Mouse (Mus musculus) liver, adult (tissue): ENCODE results near the gene Efcab11.

Experiments used
- GATA4 ChIP-seq: IDR thresholded peaks from 2 replicates; pipeline ENCODE4 v1.6.1; 2014; ENCODE audit warnings: mild to moderate bottlenecking, low read length; ENCODE audit not compliant: insufficient replicate concordance

Gene Efcab11

GRCm38 (mm10) chr12:99844951-99845350, 39.3 kb downstream of the Efcab11 start:
- TF ChIP-seq GATA4: no peak

- TF ChIP-seq GATA4: no peak
Observed at GRCm38 (mm10) chr12:99838703-99839102, 45.5 kb downstream of the Efcab11 start.

- no peak for TF ChIP-seq GATA4
Observed at GRCm38 (mm10) chr12:99838109-99838508, 46.1 kb downstream of the Efcab11 start.

DNA sequence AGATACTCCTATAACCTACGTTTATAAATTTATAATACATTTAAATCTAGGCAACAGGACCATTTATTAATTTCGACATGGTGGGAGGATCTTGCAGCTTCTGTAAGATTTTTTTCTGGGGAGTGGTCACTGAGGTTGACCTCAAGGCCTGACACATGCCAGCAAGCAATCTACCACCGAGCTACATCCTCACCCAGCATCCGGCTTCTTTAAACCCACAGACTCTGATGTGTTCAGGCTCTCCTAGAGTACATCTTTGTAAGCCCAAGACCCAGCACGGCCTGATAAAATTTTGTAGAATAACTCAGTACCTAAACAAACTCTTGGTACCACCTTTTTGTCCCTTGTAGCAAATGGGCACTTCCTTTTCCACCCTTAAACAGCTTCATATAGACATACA, 46.7 kb downstream of the Efcab11 start:
- TF ChIP-seq GATA4: no peak

- TF ChIP-seq GATA4: no peak
Observed at GRCm38 (mm10) chr12:99836404-99837131, 47.7 kb downstream of the Efcab11 start.

- no peak for TF ChIP-seq GATA4
Observed at GRCm38 (mm10) chr12:99833476-99833875, 50.8 kb downstream of the Efcab11 start.

- TF ChIP-seq GATA4: no peak
Observed at GRCm38 (mm10) chr12:99822591-99822990, 61.6 kb downstream of the Efcab11 start.

GRCm38 (mm10) chr12:99821309-99821934, 62.8 kb downstream of the Efcab11 start:
- TF ChIP-seq GATA4: no peak

DNA sequence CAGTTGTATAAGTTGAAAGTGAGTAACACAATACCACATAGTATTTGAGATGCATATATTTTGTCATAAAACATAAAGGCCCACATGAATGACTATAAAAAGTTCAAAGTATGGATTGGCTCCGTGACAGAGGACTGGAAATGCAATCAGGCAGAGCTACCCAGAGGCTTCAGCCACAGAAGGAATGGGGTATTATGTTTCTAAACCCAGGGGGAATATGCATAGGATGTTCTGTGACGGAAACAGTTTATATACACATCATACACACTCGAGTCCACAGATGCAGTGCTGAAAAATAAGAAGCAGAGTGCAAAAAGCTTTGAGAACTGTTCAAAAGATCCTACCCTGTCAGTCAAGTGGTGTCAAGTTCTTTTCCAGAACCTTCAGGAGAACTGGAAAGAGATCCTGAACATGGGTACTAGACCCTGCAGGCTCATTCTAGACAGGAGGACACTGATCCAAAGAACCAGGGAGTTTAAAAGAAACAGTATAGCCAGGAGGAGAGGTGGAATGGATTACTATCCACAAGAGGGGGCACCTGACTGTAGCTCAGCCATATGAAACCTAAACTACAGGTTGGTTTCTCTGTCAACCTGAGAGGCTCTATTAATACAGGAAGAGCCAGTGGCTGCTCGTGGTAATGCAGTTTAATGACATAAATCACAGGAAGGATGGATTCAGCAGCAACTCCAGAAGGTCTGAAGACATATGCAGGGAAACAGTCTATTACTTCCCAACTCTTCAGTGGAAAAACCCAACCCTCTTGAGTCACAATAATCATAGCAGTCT, 64.9 kb downstream of the Efcab11 start:
- TF ChIP-seq GATA4: no peak

DNA sequence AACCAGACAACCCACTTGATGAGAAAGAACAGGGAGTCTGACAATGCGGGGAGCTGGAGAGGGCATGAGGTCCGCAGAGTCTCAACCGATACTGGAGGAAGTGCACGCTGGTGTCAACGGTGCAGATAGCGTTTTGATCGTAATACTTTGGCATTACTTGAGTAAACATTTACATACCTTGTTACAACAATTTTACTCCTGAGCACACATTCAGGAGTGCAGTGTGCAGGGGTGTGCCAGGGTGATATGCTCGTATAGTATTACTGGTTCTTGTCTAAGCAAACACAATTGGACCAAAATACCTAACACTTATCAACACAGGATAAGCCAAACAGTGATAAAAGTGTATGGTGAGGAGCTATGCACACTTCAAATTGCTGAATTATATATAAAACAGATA, 69.0 kb downstream of the Efcab11 start:
- TF ChIP-seq GATA4: no peak

GRCm38 (mm10) chr12:99807891-99808290, 76.3 kb downstream of the Efcab11 start:
- TF ChIP-seq GATA4: no peak

- TF ChIP-seq GATA4: no peak
Observed at GRCm38 (mm10) chr12:99795921-99796320, 88.3 kb downstream of the Efcab11 start.

- no peak for TF ChIP-seq GATA4
Observed at GRCm38 (mm10) chr12:99794792-99795620, 89.2 kb downstream of the Efcab11 start.

- TF ChIP-seq GATA4: no peak
Observed at GRCm38 (mm10) chr12:99794158-99794515, 90.1 kb downstream of the Efcab11 start.

DNA sequence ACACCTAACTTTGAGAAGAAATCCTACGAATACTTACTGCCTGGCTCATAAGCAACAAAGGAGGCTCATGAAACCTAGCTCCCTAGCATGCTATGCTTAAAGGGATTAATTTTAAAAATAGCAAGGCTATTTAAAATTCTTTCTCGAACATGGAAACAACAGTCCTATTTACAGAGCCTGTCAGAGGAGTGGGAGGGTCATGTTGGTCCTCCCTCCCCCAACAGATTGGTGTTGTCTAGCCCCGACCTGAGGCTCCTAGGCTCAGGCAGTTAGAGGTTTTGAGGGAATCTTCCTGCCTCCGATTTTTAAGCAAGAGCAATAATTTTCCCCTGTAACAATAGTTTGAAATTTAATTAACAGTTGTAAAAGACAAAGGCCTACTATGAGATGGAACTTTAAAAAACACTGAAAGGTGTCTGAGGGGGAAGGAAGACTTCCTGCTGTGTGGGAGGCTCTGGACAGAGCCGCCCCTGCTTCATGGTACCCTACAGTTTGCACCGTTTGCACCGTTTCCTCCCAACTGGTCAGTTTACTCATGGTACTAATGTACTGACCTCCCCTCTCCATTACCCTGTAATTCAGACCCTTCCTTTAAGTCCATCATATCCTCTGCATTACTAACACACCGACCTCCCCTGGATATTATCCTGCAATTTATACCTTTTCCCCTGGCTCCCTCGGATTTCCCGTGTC, 90.6 kb downstream of the Efcab11 start:
- no peak for TF ChIP-seq GATA4

DNA sequence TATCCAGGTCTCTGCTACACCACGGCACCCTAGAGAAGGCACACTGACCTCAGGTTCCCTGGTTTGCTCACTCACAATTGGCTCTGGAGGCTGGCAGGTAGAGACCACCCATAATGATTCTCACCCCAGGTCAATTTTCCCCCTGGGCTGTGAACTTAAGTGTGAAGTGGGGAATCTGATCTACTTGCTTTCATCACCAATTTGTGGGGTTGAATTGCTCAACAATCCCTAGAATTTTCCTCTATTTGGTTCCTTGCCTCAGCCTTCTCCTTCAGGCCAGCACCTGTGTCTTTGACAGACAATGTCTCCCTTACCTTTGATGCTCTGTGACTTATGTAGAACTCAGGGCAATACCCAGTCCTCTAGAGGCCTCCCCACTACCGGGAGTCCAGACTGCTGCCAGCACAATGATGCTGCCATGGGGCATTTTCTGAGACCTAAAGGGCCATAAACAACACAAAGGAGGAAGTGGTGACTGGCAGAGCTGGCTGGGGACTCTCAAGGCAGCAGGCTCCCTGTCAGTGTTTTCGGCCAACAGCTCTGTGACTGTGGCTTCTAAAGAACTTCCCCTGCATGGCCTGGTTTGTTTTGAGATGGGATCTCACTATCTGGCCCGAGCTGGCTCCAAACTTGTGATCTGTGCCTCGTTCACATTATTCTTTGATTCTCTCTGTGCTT, 94.8 kb downstream of the Efcab11 start:
- TF ChIP-seq GATA4: no peak
